Mouse (Mus musculus) adrenal gland, postnatal 4 days (tissue): ENCODE data around the gene Cst8. TPM values are rescaled to one million over a fixed set of nuclear protein-coding genes. Genes with fewer than 3 reads are reported as not detected.

Experiments used
- total RNA-seq, 2 experiments: library from RNA; stranded (reverse); gene quantifications; 2 replicates each; pipeline ENCODE4 v1.2.3; 2021

The Cst8 gene
- total RNA-seq, 2 experiments from 2014 or later = 167 to 183 TPM

Other genes starting within 250 kb of the Cst8 start
- 10 to 100 TPM; 24.1 to 28.1 TPM for gene Nxt1, start 126.2 kb upstream of the Cst8 start, total RNA-seq
- gene Gzf1, start 117.8 kb upstream of the Cst8 start, total RNA-seq = 10 to 100 TPM; 35.5 to 39.9 TPM
- gene Napb, start 66.3 kb upstream of the Cst8 start, total RNA-seq = 10 to 100 TPM; 12.4 to 14.0 TPM
- gene Cstl1, start 48.4 kb upstream of the Cst8 start, total RNA-seq = under 1 TPM in 1 of 2 experiments, not detected in 1; 0.79 TPM
- gene Cst11, start 27.3 kb upstream of the Cst8 start, total RNA-seq = not detected
- not detected for gene 8030411F24Rik, start 16.8 kb upstream of the Cst8 start, total RNA-seq
- under 1 TPM in 1 of 2 experiments, not detected in 1; 0.62 TPM for gene Cst12, start 9.4 kb upstream of the Cst8 start, total RNA-seq
- gene Cst13, start 21.3 kb downstream of the Cst8 start, total RNA-seq = under 1 TPM in 1 of 2 experiments, not detected in 1; 0.42 TPM
- not detected for gene Cst9, start 36.4 kb downstream of the Cst8 start, total RNA-seq
- 1 to 10 TPM; 1.6 to 2.0 TPM for gene 9230104L09Rik, start 66.3 kb downstream of the Cst8 start, total RNA-seq
- 100 to 1,000 TPM; 558 to 614 TPM for gene Cst3, start 76.9 kb downstream of the Cst8 start, total RNA-seq
- gene Gm1330, start 204.5 kb downstream of the Cst8 start, total RNA-seq = not detected
- gene Gm10750, start 218.5 kb downstream of the Cst8 start, total RNA-seq = not detected